Mouse (Mus musculus): ENCODE results near the gene Tm9sf3. TPM values are rescaled to one million over a fixed set of nuclear protein-coding genes. Genes with fewer than 3 reads are reported as not detected.

Tm9sf3 gene
- total RNA-seq, 2 experiments from 2014 or later = 39.4 to 56.4 TPM

GRCm38 (mm10) chr19:41264331-41264799, 568 bp upstream of the Tm9sf3 start:
- ATAC-seq (replicated peaks; ENCODE audit: low FRiP score, poor library complexity, severe bottlenecking) = no peak

GRCm38 (mm10) chr19:41262712-41263629, 826 bp downstream of the Tm9sf3 start:
- ATAC-seq (replicated peaks; ENCODE audit: low FRiP score, poor library complexity, severe bottlenecking) = peak; percentile 81

DNA sequence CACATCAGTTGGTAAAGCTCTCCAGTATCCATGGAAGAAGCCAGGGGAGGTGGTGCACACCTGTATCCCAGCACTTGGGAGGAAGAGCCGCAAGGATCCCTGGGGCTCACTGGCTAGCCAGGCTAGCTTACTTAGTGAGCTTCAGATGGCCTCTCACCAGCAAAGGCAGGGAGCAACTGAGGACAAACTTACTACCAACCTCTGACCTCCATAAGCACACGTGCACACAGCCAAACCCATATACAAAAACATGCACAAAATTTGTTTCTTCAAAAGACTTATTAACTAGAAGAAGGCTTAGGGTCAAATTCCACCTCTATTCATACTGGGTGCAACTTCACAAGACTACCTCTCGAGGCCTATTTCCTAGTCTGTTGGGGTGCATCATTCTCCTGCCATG, 3.1 kb downstream of the Tm9sf3 start:
- ATAC-seq (replicated peaks; ENCODE audit: low FRiP score, poor library complexity, severe bottlenecking) = no peak

- ATAC-seq (replicated peaks; ENCODE audit: low FRiP score, poor library complexity, severe bottlenecking) = no peak
These were observed 4.5 kb downstream of the Tm9sf3 start for GRCm38 (mm10) chr19:41259256-41259655.

DNA sequence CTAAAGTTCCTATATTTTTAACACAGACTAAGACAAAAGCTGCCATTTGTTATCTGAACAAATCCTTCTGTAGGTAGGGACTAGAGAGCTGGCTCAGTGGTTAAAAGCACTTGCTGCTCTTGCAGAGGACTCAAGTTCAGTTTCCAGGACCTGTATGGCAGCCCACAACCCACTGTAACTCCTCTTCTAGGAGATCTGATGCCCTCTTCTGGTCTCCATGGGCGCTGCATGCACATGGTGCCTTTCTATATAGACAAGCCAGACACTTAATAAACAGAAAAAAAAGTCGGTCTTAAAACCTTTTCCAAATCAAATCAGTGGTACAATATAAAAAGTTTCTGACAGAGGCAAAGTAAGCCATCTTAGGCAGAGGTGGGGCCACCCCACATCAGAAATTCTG, 5.1 kb downstream of the Tm9sf3 start:
- ATAC-seq (replicated peaks; ENCODE audit: low FRiP score, poor library complexity, severe bottlenecking) = no peak

- ATAC-seq (replicated peaks; ENCODE audit: low FRiP score, poor library complexity, severe bottlenecking) = no peak
These were observed 9.2 kb downstream of the Tm9sf3 start for GRCm38 (mm10) chr19:41254584-41254983.

GRCm38 (mm10) chr19:41248968-41249367, 14.8 kb downstream of the Tm9sf3 start:
- no peak for ATAC-seq (replicated peaks; ENCODE audit: low FRiP score, poor library complexity, severe bottlenecking)

- no peak for ATAC-seq (replicated peaks; ENCODE audit: low FRiP score, poor library complexity, severe bottlenecking)
These were observed 15.5 kb downstream of the Tm9sf3 start for GRCm38 (mm10) chr19:41248271-41248670.

DNA sequence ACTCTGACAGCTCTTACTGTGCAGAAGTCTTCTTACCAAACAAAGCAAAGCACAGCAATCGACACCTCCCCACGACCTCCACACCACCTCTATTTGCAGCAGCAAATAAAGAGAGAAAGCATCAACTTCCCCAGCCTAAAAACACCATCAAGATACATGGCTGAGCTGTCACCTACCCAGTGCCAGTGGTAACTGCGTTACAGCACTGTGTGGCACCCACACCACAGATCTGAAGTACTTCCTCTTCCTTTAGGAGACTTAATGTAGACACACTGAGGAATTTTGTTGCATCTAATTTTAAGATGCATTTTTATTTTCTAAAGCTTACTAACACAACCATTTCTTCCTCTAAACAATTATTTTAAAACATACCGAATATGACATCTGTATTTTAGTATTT, 17.5 kb downstream of the Tm9sf3 start:
- no peak for ATAC-seq (replicated peaks; ENCODE audit: low FRiP score, poor library complexity, severe bottlenecking)

DNA sequence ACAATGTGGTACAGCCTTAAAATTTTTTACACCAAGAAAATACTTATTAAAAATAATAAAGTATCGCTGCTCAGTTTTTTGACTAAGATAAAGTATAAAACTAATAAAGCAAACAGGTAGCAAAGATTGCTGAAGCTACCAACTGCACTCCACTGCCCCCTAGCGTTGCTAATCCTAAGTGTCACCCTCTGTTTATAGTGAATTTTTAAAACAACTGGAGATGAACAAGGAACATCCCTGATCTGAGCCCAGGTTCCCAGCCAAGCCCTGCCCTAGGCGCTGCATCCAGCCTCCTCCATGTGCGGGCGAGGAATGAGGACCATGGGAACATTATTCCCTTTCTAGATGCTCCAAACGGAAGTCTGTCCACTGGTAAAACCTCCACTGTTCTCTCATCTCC, 19.2 kb downstream of the Tm9sf3 start:
- peak; percentile 70 for ATAC-seq (replicated peaks; ENCODE audit: low FRiP score, poor library complexity, severe bottlenecking)

- ATAC-seq (replicated peaks; ENCODE audit: low FRiP score, poor library complexity, severe bottlenecking) = no peak
These were observed 21.8 kb downstream of the Tm9sf3 start for GRCm38 (mm10) chr19:41241997-41242396.

- ATAC-seq (replicated peaks; ENCODE audit: low FRiP score, poor library complexity, severe bottlenecking) = no peak
These were observed 30.1 kb downstream of the Tm9sf3 start for GRCm38 (mm10) chr19:41233698-41234097.

DNA sequence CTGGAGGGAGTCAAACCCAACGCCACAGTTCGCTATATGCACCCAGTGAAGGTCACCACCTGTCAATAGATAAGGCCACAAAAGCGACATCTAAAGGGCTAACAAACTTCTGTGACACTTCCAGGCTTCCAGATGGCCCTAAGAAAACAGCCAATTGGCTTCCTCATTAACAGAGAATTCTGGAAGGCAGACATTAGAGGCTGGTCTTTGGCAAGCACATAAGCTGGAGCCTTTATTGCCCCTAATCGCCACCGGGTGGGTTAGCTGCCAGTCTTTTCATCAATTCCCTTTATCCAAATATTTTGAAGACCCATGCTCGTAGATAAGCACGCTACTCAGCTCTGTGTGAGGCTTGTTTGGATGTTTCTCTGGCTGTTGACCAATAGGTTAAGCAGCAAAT, 55.5 kb downstream of the Tm9sf3 start:
- no peak for ATAC-seq (replicated peaks; ENCODE audit: low FRiP score, poor library complexity, severe bottlenecking)

GRCm38 (mm10) chr19:41206811-41207344, 56.9 kb downstream of the Tm9sf3 start, which contains the start of gene Tll2:
Gene Tll2, minus strand, starts transcription at chr19:41206835.
- no peak for ATAC-seq (replicated peaks; ENCODE audit: low FRiP score, poor library complexity, severe bottlenecking)

GRCm38 (mm10) chr19:41206041-41206810, 57.6 kb downstream of the Tm9sf3 start:
- ATAC-seq (replicated peaks; ENCODE audit: low FRiP score, poor library complexity, severe bottlenecking) = no peak

GRCm38 (mm10) chr19:41204159-41205081, 59.4 kb downstream of the Tm9sf3 start:
- ATAC-seq (replicated peaks; ENCODE audit: low FRiP score, poor library complexity, severe bottlenecking) = no peak

DNA sequence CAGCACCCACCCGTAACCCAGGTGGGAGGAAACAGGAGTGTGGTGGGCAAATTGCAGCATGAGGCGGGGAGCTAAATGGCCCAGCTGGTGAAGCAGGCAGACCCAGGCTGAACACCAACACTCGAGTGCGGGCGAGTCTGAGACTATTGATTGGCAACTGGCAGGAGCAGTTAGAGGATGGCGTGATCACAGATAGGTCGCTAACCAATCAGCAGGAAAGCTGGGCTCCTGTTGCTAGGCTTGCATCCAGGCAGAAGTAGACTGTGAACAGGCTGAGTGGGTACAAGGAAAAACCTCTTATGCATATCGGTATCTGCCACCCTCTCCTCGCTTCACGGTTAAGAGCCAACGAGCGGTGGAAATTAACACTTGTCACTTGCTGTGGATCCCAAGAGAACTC, 66.2 kb downstream of the Tm9sf3 start:
- ATAC-seq (replicated peaks; ENCODE audit: low FRiP score, poor library complexity, severe bottlenecking) = no peak

- no peak for ATAC-seq (replicated peaks; ENCODE audit: low FRiP score, poor library complexity, severe bottlenecking)
These were observed 70.4 kb downstream of the Tm9sf3 start for GRCm38 (mm10) chr19:41193379-41193778.

- ATAC-seq (replicated peaks; ENCODE audit: low FRiP score, poor library complexity, severe bottlenecking) = no peak
These were observed 70.8 kb downstream of the Tm9sf3 start for GRCm38 (mm10) chr19:41192953-41193352.
